Mouse (Mus musculus) embryonic facial prominence, embryonic 14.5 days (tissue): ENCODE results near the gene Erf. TPM values are rescaled to one million over a fixed set of nuclear protein-coding genes. Genes with fewer than 3 reads are reported as not detected.
A peak's percentile ranks its signal among the peaks of the same experiment; 100 is the strongest.

Experiments used
- ATAC-seq: fragments of 200-750 bp; cut with Nextera tagmentation; 2 replicates; pipeline ENCODE4 v1.8.0; 2017; ENCODE audit warnings: low read depth, moderate number of reproducible peaks, moderate TSS enrichment
- DNase-seq: peaks from one replicate; pipeline ENCODE4 v3.0.0-alpha.2; 2015; ENCODE audit warnings: low spot score
- H3K27ac ChIP-seq: fragments of 300-500 bp; sonication (generic); replicated peaks from 2 replicates; pipeline ENCODE4 v1.5.1; 2014; ENCODE audit warnings: low read depth, mild to moderate bottlenecking, low read length, moderate library complexity
- H3K27me3 ChIP-seq: fragments of 300-500 bp; sonication (generic); replicated peaks from 2 replicates; pipeline ENCODE4 v1.6.1; 2014; ENCODE audit warnings: low read length; ENCODE audit not compliant: control insufficient read depth, insufficient read depth
- H3K36me3 ChIP-seq: fragments of 300-500 bp; sonication (generic); 2 replicates; pipeline ENCODE4 v1.6.1; 2014; ENCODE audit warnings: low read length, mixed read lengths; ENCODE audit not compliant: control insufficient read depth, insufficient read depth
- H3K4me1 ChIP-seq: fragments of 300-500 bp; sonication (generic); 2 replicates; pipeline ENCODE4 v1.6.1; 2014; ENCODE audit warnings: antibody characterized with exemption, low read length; ENCODE audit not compliant: control insufficient read depth, insufficient read depth
- H3K4me2 ChIP-seq: fragments of 300-500 bp; sonication (generic); 2 replicates; pipeline ENCODE4 v1.6.1; 2014; ENCODE audit warnings: low read depth, mild to moderate bottlenecking, low read length, moderate library complexity, mixed read lengths
- H3K4me3 ChIP-seq: fragments of 300-500 bp; sonication (generic); 2 replicates; pipeline ENCODE4 v1.5.1; 2014; ENCODE audit warnings: low read depth, mild to moderate bottlenecking, low read length
- H3K9ac ChIP-seq: fragments of 300-500 bp; sonication (generic); 2 replicates; pipeline ENCODE4 v1.6.1; 2014; ENCODE audit warnings: low read depth, mild to moderate bottlenecking, low read length, moderate library complexity, mixed read lengths
- H3K9me3 ChIP-seq: fragments of 300-500 bp; sonication (generic); 2 replicates; pipeline ENCODE4 v1.6.1; 2016; ENCODE audit warnings: low read length; ENCODE audit not compliant: control insufficient read depth
- WGBS: fragments of 180-500 bp; shearing (Covaris S2); extraction: QIAGEN DNeasy Blood & Tissue Kit; methylation state at CpG from one replicate; pipeline ENCODE4 v1.1.7; 2014; 5-methylcytosine and 5-hydroxymethylcytosine counted together
- polyA plus RNA-seq: library from polyadenylated mRNA; unstranded; fragments of >200 nt; fragmentation: Nextera tagmentation; extraction: Ambion mirVana; gene quantifications from 2 replicates; pipeline ENCODE4 v1.2.1, GENCODE M21; 2014

The Erf gene
- polyA plus RNA-seq, 1 experiment from 2014 or later = 26.0 TPM

- peak overlapping the region; percentile 89 for H3K9ac ChIP-seq
- DNase-seq (no peak), ATAC-seq (no peak)
- H3K27ac ChIP-seq = peak overlapping the region; percentile 99; the same call in 1 of the 2 replicates
- H3K4me3 ChIP-seq = peak overlapping the region; percentile 90
- peak overlapping the region; percentile 84 for H3K4me2 ChIP-seq
- H3K9me3 ChIP-seq = no peaks in the 10 kb centered on the region
- WGBS = 56% methylated on average over 2 of the region's 2 CpGs
- no peaks in the 10 kb centered on the region for H3K27me3 ChIP-seq
- H3K36me3 ChIP-seq = peaks cover 46% of the 10 kb centered on the region
- H3K4me1 ChIP-seq = peaks cover 33% of the 10 kb centered on the region
Observed at GRCm38 (mm10) chr7:25284171-25284570, 33.6 kb upstream of the Erf start.

GRCm38 (mm10) chr7:25283637-25284036 lies 33.1 kb upstream of the Erf start:
- no peaks in the 10 kb centered on the region for H3K9me3 ChIP-seq
- ATAC-seq (no peak), DNase-seq (peak; percentile 55)
- no peaks in the 10 kb centered on the region for H3K27me3 ChIP-seq
- peaks cover 41% of the 10 kb centered on the region for H3K36me3 ChIP-seq
- H3K9ac ChIP-seq = peak overlapping the region; percentile 89
- H3K4me2 ChIP-seq = peak overlapping the region; percentile 84
- 22% methylated on average over 5 of the region's 5 CpGs for WGBS
- peaks cover 33% of the 10 kb centered on the region for H3K4me1 ChIP-seq
- peak overlapping the region; percentile 90 for H3K4me3 ChIP-seq
- peak overlapping the region; percentile 99 for H3K27ac ChIP-seq

GRCm38 (mm10) chr7:25282731-25283211 lies 32.2 kb upstream of the Erf start:
- WGBS = under 1% methylated on average over 18 of the region's 36 CpGs
- no peaks in the 10 kb centered on the region for H3K9me3 ChIP-seq
- DNase-seq = peak; percentile 59

GRCm38 (mm10) chr7:25281734-25282601 lies 31.4 kb upstream of the Erf start:
- peak; percentile 98 for DNase-seq
- H3K4me2 ChIP-seq = peak overlapping the region; percentile 84
- H3K4me3 ChIP-seq = peak overlapping the region; percentile 90
- H3K4me1 ChIP-seq = peaks cover 40% of the 10 kb centered on the region
- no peaks in the 10 kb centered on the region for H3K9me3 ChIP-seq
- H3K36me3 ChIP-seq = peaks cover 24% of the 10 kb centered on the region
- peak overlapping the region; percentile 89 for H3K9ac ChIP-seq
- WGBS = under 1% methylated on average over 28 of the region's 108 CpGs
- H3K27me3 ChIP-seq = no peaks in the 10 kb centered on the region
- ATAC-seq = peak; percentile 58
- peak overlapping the region; percentile 99 for H3K27ac ChIP-seq

More at GRCm38 (mm10) chr7:25282731-25283211, 32.2 kb upstream of the Erf start:
- H3K27me3 ChIP-seq = no peaks in the 10 kb centered on the region
- no peak for ATAC-seq
- peaks cover 34% of the 10 kb centered on the region for H3K4me1 ChIP-seq
- H3K4me2 ChIP-seq = peak overlapping the region; percentile 84
- H3K36me3 ChIP-seq = peaks cover 32% of the 10 kb centered on the region
- H3K27ac ChIP-seq = peak overlapping the region; percentile 99
- H3K9ac ChIP-seq = peak overlapping the region; percentile 89
- H3K4me3 ChIP-seq = peak overlapping the region; percentile 90

- Histone ChIP-seq H3K36me3 (peaks cover 17% of the 10 kb centered on the region), H3K4me1 (peaks cover 43% of the 10 kb centered on the region)
- WGBS = 17% methylated on average over 12 of the region's 12 CpGs
Observed at GRCm38 (mm10) chr7:25281166-25281733, 30.7 kb upstream of the Erf start.

GRCm38 (mm10) chr7:25279861-25280791 lies 29.6 kb upstream of the Erf start:
- DNase-seq (peak; percentile 96), ATAC-seq (peak; percentile 51)
- H3K9ac ChIP-seq = peak overlapping the region; percentile 77
- H3K4me3 ChIP-seq = peak overlapping the region; percentile 90
- peaks cover 13% of the 10 kb centered on the region for H3K36me3 ChIP-seq
- H3K9me3 ChIP-seq = no peaks in the 10 kb centered on the region
- H3K4me2 ChIP-seq = peak overlapping the region; percentile 84
- H3K27me3 ChIP-seq = no peaks in the 10 kb centered on the region
- WGBS = 0% methylated on average over 6 of the region's 6 CpGs
- peaks cover 52% of the 10 kb centered on the region for H3K4me1 ChIP-seq
- H3K27ac ChIP-seq = peak overlapping the region; percentile 99

More at GRCm38 (mm10) chr7:25281166-25281733, 30.7 kb upstream of the Erf start:
- Histone ChIP-seq H3K9me3 (no peaks in the 10 kb centered on the region), H3K9ac (peak overlapping the region; percentile 56), H3K4me3 (peak overlapping the region; percentile 90), H3K4me2 (peak overlapping the region; percentile 84), H3K27ac (peak overlapping the region; percentile 99), H3K27me3 (no peaks in the 10 kb centered on the region)
- DNase-seq (no peak), ATAC-seq (no peak)

GRCm38 (mm10) chr7:25279076-25279860 lies 28.7 kb upstream of the Erf start:
- DNase-seq (peak; percentile 96), ATAC-seq (peak; percentile 56)
- H3K4me2 ChIP-seq = peak overlapping the region; percentile 84
- H3K27me3 ChIP-seq = no peaks in the 10 kb centered on the region
- peaks cover 15% of the 10 kb centered on the region; the same call in 1 of the 2 replicates for H3K36me3 ChIP-seq
- H3K9me3 ChIP-seq = no peaks in the 10 kb centered on the region
- H3K9ac ChIP-seq = peak overlapping the region; percentile 77
- under 1% methylated on average over 24 of the region's 49 CpGs for WGBS
- peak overlapping the region; percentile 99 for H3K27ac ChIP-seq
- H3K4me3 ChIP-seq = peak overlapping the region; percentile 90
- H3K4me1 ChIP-seq = peaks cover 53% of the 10 kb centered on the region
